Mouse (Mus musculus): ENCODE results near the gene Hbb-bh1. TPM values are rescaled to one million over a fixed set of nuclear protein-coding genes. Genes with fewer than 3 reads are reported as not detected.
"Not testable (repeated sequence)": the region's sequence is repeated elsewhere in the genome, so short reads cannot be mapped to it uniquely, and the experiment has no call there.

Hbb-bh1 gene
- polyA plus RNA-seq, 1 experiment from 2014 or later: 2,085 TPM

DNA sequence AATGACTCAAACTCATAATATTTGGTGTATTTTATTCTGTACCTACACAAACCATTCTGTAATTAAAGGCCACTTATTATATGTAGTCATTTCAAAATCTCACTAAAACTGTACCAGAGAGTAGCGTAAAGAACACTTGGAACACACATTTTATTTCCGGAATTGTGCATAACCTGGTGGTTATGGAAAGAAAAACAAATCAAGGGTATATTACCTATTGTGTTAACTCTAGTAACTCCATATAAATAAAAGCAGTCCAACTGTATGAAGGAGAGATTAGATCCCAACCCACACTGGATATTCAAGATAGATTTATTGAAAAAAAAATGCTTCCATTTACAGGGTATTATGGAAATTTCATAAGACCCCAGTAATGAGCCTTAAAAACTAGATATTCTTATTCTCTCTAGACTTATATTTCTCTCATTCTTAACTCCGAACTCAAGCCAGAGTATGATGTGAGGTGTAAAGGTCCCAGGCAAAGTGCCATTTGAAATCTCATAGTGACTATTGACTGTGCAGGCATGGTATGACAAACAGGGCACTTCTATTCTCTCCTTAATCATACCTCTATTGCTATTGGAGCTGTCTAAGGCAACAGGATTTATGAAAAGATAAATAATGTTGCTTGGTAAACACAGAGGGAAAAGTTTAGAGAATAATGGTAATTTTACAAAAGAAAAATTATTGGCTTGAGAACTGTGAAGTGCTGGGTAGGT is 17.3 kb downstream of the Hbb-bh1 start:
- WGBS: 94% methylated on average over 3 of the region's 3 CpGs
- Histone ChIP-seq H3K27me3 (ENCODE audit: control insufficient read depth, insufficient read depth, low read length) (no peaks in the 10 kb centered on the region), H3K4me1 (ENCODE audit: control insufficient read depth, insufficient read depth, low read length) (no peaks in the 10 kb centered on the region), H3K9me3 (ENCODE audit: control insufficient read depth, low read length) (no peaks in the 10 kb centered on the region), H3K27ac (ENCODE audit: low read depth, low read length) (no peak overlapping the region), H3K4me2 (ENCODE audit: low read depth) (no peak overlapping the region), H3K36me3 (ENCODE audit: control insufficient read depth, insufficient read depth, low read length) (no peaks in the 10 kb centered on the region), H3K9ac (ENCODE audit: low read length) (no peak overlapping the region), H3K4me3 (ENCODE audit: low read depth, low read length) (no peak overlapping the region)
- no peak for ATAC-seq (ENCODE audit: insufficient read depth, low FRiP score, low TSS enrichment)
- no peak for DNase-seq (ENCODE audit: low spot score)

DNA sequence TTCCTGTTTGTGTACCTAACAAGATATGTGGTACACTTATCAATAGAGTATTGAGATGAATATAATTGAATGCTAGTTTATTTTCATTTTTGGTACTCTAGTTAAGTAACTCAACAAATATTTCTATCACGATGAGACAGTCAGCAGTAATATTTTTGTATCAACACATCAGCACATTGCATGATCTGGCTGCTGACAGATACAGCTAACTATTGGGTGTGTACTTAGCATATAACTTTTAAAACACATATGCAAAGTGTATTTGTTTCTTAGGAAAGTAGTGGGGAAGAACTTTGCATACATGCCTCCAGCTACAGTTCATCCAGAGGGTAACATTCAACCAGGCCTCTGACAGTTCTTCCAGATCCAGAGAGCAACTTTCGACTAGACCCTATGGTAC is 18.4 kb downstream of the Hbb-bh1 start:
- no peaks in the 10 kb centered on the region for H3K27me3 ChIP-seq (ENCODE audit: control insufficient read depth, insufficient read depth, low read length)
- no peak overlapping the region for H3K9ac ChIP-seq (ENCODE audit: low read length)
- no peaks in the 10 kb centered on the region for H3K9me3 ChIP-seq (ENCODE audit: control insufficient read depth, low read length)
- 96% methylated on average over 2 of the region's 2 CpGs for WGBS
- no peak for DNase-seq (ENCODE audit: low spot score)
- no peaks in the 10 kb centered on the region for H3K36me3 ChIP-seq (ENCODE audit: control insufficient read depth, insufficient read depth, low read length)
- ATAC-seq (ENCODE audit: insufficient read depth, low FRiP score, low TSS enrichment): no peak
- no peak overlapping the region for H3K4me3 ChIP-seq (ENCODE audit: low read depth, low read length)
- H3K4me2 ChIP-seq (ENCODE audit: low read depth): no peak overlapping the region
- no peak overlapping the region for H3K27ac ChIP-seq (ENCODE audit: low read depth, low read length)
- no peaks in the 10 kb centered on the region for H3K4me1 ChIP-seq (ENCODE audit: control insufficient read depth, insufficient read depth, low read length)

DNA sequence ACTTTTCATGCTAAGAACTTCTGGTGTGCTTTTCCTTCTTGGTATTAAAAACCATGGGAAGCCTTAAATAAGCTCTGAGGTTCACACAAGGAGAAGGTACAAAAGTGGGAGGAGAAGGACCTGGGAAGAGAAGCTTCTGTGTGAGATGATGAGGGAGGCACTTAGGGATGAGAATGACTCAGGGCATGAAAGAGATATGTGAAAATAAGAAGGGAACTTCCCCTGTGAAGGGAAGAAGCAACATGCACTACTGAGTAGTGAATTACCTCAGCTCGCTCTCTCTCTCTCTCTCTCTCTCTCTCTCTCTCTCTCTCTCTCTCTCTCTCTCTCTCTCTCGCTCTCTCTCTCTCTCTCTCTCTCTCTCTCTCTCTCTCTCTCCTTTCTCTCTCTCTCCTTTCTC is 27.9 kb downstream of the Hbb-bh1 start:
- not testable (repeated sequence) for ATAC-seq (ENCODE audit: insufficient read depth, low FRiP score, low TSS enrichment)

DNA sequence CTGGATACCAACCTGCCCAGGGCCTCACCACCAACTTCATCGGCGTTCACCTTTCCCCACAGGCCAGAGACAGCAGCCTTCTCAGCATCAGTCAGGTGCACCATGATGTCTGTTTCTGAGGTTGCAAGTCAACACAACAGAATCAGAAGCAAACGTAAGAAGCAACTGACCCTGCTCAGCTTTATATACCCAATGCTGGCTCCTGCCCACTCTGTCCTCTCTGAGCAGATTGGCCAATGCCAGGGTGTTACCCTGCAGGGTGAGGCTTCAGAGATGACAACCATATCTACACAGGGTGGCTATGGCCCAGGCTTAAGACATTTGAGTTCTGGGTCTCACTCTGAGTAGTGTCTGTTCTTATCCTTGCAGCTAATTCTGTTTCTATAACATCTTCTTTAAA is 29.2 kb downstream of the Hbb-bh1 start, which contains the start of gene Hbb-bt:
TSS of gene Hbb-bt (minus strand) at position 231 of the 400 bp plus-strand sequence.
- no peak within 1 kb of the TSS for H3K9ac ChIP-seq (ENCODE audit: low read length)
- no peak within 1 kb of the TSS for H3K4me3 ChIP-seq (ENCODE audit: low read depth, low read length)
- no peak within 1 kb of the TSS for H3K27ac ChIP-seq (ENCODE audit: low read depth, low read length)
- ATAC-seq (ENCODE audit: insufficient read depth, low FRiP score, low TSS enrichment) (no peak), DNase-seq (ENCODE audit: low spot score) (no peak)
- H3K4me1 ChIP-seq (ENCODE audit: control insufficient read depth, insufficient read depth, low read length): no peaks in the 10 kb centered on the region
- H3K27me3 ChIP-seq (ENCODE audit: control insufficient read depth, insufficient read depth, low read length): no peaks in the 10 kb centered on the region
- 88% methylated on average over 3 of the region's 3 CpGs for WGBS
- no peaks in the 10 kb centered on the region for H3K36me3 ChIP-seq (ENCODE audit: control insufficient read depth, insufficient read depth, low read length)
- H3K4me2 ChIP-seq (ENCODE audit: low read depth): no peak within 1 kb of the TSS
- no peaks in the 10 kb centered on the region for H3K9me3 ChIP-seq (ENCODE audit: control insufficient read depth, low read length)

More for the DNA sequence above, 27.9 kb downstream of the Hbb-bh1 start:
- not testable (repeated sequence) for H3K4me1 ChIP-seq (ENCODE audit: control insufficient read depth, insufficient read depth, low read length); H3K9me3 ChIP-seq (ENCODE audit: control insufficient read depth, low read length); H3K9ac ChIP-seq (ENCODE audit: low read length); H3K4me2 ChIP-seq (ENCODE audit: low read depth); DNase-seq (ENCODE audit: low spot score); H3K4me3 ChIP-seq (ENCODE audit: low read depth, low read length); H3K36me3 ChIP-seq (ENCODE audit: control insufficient read depth, insufficient read depth, low read length); H3K27ac ChIP-seq (ENCODE audit: low read depth, low read length); H3K27me3 ChIP-seq (ENCODE audit: control insufficient read depth, insufficient read depth, low read length)
- WGBS: 90% methylated on average over 1 of the region's 2 CpGs

DNA sequence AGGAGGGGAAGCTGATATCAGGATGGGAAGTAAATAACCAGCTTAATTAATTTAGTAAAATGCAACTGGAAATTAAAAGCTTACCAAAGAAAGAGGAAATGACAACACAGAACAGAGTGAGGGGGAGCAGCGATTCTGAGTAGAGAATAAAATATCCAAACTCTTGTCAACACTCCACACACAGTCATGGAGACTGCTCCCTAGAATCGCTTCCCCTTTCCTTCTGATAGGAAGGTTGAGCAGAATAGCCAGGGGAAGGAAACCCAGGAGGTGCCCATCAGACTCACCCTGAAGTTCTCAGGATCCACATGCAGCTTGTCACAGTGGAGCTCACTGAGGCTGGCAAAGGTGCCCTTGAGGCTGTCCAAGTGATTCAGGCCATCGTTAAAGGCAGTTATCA is 29.8 kb downstream of the Hbb-bh1 start:
- not testable (repeated sequence) for H3K36me3 ChIP-seq (ENCODE audit: control insufficient read depth, insufficient read depth, low read length); H3K9me3 ChIP-seq (ENCODE audit: control insufficient read depth, low read length); H3K4me1 ChIP-seq (ENCODE audit: control insufficient read depth, insufficient read depth, low read length); H3K4me3 ChIP-seq (ENCODE audit: low read depth, low read length); H3K9ac ChIP-seq (ENCODE audit: low read length); ATAC-seq (ENCODE audit: insufficient read depth, low FRiP score, low TSS enrichment); H3K27me3 ChIP-seq (ENCODE audit: control insufficient read depth, insufficient read depth, low read length); DNase-seq (ENCODE audit: low spot score); H3K4me2 ChIP-seq (ENCODE audit: low read depth); H3K27ac ChIP-seq (ENCODE audit: low read depth, low read length)
- WGBS: no CpG with 5 or more reads among the region's 3 CpGs

DNA sequence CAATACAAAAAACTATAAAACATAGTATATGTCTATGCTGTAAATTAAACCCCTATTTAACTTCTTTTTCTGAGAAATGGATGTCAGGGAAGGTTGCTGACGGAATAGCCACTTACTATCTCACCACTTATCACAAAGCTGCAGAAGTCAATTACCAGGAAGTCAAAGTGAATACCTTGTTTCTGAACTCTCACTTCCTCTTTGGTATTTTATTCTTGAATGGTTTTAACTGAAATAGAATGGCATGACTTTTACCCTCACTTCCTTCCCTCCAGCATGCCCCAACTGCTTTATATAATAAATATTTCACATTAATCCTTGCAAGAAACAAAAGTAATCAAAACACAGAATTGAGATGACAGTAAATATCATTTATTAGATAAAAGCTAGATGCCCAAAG is 30.8 kb downstream of the Hbb-bh1 start:
- ATAC-seq (ENCODE audit: insufficient read depth, low FRiP score, low TSS enrichment) (no peak), DNase-seq (ENCODE audit: low spot score) (no peak)
- WGBS: 77% methylated on average over 1 of the region's 1 CpGs
- Histone ChIP-seq H3K4me3 (ENCODE audit: low read depth, low read length) (no peak overlapping the region), H3K4me1 (ENCODE audit: control insufficient read depth, insufficient read depth, low read length) (no peaks in the 10 kb centered on the region), H3K27ac (ENCODE audit: low read depth, low read length) (no peak overlapping the region), H3K9me3 (ENCODE audit: control insufficient read depth, low read length) (no peaks in the 10 kb centered on the region), H3K27me3 (ENCODE audit: control insufficient read depth, insufficient read depth, low read length) (no peaks in the 10 kb centered on the region), H3K36me3 (ENCODE audit: control insufficient read depth, insufficient read depth, low read length) (no peaks in the 10 kb centered on the region), H3K4me2 (ENCODE audit: low read depth) (no peak overlapping the region), H3K9ac (ENCODE audit: low read length) (no peak overlapping the region)

DNA sequence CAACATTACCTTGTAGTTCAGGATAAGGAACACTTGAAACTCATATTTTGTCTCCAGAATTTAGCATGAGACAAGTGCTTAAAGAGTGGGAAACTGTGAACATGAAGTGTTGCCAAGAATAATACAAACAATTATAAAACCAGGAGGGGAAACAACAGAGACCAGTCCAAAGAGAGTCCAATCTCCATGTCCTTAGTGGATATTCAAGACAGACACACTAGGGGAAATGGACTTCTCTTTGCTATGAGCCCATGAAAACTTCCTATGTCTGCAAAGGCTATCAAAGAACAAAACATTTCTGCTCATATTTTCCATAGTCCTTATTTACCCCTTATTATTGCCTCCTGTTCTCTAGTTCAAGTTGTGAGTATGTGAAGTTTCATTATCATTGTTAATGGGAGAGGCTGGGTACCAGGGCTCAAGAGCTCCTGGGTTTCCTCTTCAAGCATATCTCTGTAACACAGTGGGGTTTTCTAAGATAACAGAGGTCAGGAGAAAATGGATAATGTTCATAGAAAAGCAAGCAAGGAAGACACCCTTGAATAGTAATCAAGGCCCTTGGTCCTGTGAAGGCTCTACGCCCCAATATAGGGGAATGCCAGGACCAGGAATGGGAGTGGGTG is 31.6 kb downstream of the Hbb-bh1 start:
- no peaks in the 10 kb centered on the region for H3K27me3 ChIP-seq (ENCODE audit: control insufficient read depth, insufficient read depth, low read length)
- no peak overlapping the region for H3K9ac ChIP-seq (ENCODE audit: low read length)
- DNase-seq (ENCODE audit: low spot score): no peak
- H3K27ac ChIP-seq (ENCODE audit: low read depth, low read length): no peak overlapping the region
- no peaks in the 10 kb centered on the region for H3K36me3 ChIP-seq (ENCODE audit: control insufficient read depth, insufficient read depth, low read length)
- 88% methylated on average over 1 of the region's 1 CpGs for WGBS
- no peaks in the 10 kb centered on the region for H3K4me1 ChIP-seq (ENCODE audit: control insufficient read depth, insufficient read depth, low read length)
- H3K4me3 ChIP-seq (ENCODE audit: low read depth, low read length): no peak overlapping the region
- no peak for ATAC-seq (ENCODE audit: insufficient read depth, low FRiP score, low TSS enrichment)
- no peak overlapping the region for H3K4me2 ChIP-seq (ENCODE audit: low read depth)
- no peaks in the 10 kb centered on the region for H3K9me3 ChIP-seq (ENCODE audit: control insufficient read depth, low read length)

DNA sequence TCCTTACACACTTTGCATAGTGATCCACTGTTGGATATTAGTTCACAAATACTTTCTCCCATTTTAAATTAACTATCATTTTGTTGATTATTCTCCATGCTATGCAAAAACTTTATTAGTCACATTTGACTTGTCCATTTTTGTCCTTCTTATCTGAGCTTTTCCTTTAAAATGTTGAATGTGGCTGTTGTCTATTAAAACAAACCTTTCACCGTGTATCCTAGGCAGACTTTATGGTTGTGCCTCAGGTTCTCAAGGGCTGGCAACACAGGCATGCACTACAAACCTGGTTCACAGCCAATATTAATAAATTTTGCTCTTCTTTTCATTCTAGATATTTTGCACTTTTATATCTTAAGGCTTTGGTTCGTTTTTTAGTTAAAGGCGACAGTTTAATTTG is 32.2 kb downstream of the Hbb-bh1 start:
- H3K9me3 ChIP-seq (ENCODE audit: control insufficient read depth, low read length): no peaks in the 10 kb centered on the region
- ATAC-seq (ENCODE audit: insufficient read depth, low FRiP score, low TSS enrichment) (no peak), DNase-seq (ENCODE audit: low spot score) (no peak)
- no peaks in the 10 kb centered on the region for H3K36me3 ChIP-seq (ENCODE audit: control insufficient read depth, insufficient read depth, low read length)
- WGBS: 79% methylated on average over 3 of the region's 3 CpGs
- H3K27ac ChIP-seq (ENCODE audit: low read depth, low read length): no peak overlapping the region
- H3K4me1 ChIP-seq (ENCODE audit: control insufficient read depth, insufficient read depth, low read length): no peaks in the 10 kb centered on the region
- no peak overlapping the region for H3K9ac ChIP-seq (ENCODE audit: low read length)
- no peak overlapping the region for H3K4me3 ChIP-seq (ENCODE audit: low read depth, low read length)
- H3K27me3 ChIP-seq (ENCODE audit: control insufficient read depth, insufficient read depth, low read length): no peaks in the 10 kb centered on the region
- H3K4me2 ChIP-seq (ENCODE audit: low read depth): no peak overlapping the region

DNA sequence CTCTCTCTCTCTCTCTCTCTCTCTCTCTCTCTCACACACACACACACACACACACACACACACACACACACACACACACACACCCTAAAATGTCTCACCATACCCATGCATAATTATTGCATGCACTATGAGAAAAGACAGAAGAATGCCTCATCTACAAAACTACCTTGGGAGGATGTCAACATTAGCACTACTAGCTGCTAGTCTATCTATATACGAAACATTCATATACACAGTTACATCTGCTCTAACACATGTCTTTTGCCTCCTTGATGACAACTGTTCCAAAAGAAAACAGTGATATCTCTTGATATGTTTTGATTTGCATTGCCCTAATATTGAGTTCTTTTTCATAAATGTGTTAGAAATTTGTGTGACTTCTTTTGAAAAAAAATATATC is 32.7 kb downstream of the Hbb-bh1 start:
- no peak for ATAC-seq (ENCODE audit: insufficient read depth, low FRiP score, low TSS enrichment)
- H3K9ac ChIP-seq (ENCODE audit: low read length): no peak overlapping the region
- H3K4me2 ChIP-seq (ENCODE audit: low read depth): no peak overlapping the region
- H3K36me3 ChIP-seq (ENCODE audit: control insufficient read depth, insufficient read depth, low read length): no peaks in the 10 kb centered on the region
- DNase-seq (ENCODE audit: low spot score): no peak
- H3K9me3 ChIP-seq (ENCODE audit: control insufficient read depth, low read length): no peaks in the 10 kb centered on the region
- H3K4me3 ChIP-seq (ENCODE audit: low read depth, low read length): no peak overlapping the region
- no peak overlapping the region for H3K27ac ChIP-seq (ENCODE audit: low read depth, low read length)
- H3K4me1 ChIP-seq (ENCODE audit: control insufficient read depth, insufficient read depth, low read length): no peaks in the 10 kb centered on the region
- 88% methylated on average over 1 of the region's 1 CpGs for WGBS
- no peaks in the 10 kb centered on the region for H3K27me3 ChIP-seq (ENCODE audit: control insufficient read depth, insufficient read depth, low read length)

All from neural tube, embryonic 11.5 days (tissue).